Mouse (Mus musculus): ENCODE results near the gene Pacrg. TPM values are rescaled to one million over a fixed set of nuclear protein-coding genes. Genes with fewer than 3 reads are reported as not detected.

Pacrg gene
- polyA plus RNA-seq, 1 experiment from 2014 or later, result 2.1 TPM

DNA sequence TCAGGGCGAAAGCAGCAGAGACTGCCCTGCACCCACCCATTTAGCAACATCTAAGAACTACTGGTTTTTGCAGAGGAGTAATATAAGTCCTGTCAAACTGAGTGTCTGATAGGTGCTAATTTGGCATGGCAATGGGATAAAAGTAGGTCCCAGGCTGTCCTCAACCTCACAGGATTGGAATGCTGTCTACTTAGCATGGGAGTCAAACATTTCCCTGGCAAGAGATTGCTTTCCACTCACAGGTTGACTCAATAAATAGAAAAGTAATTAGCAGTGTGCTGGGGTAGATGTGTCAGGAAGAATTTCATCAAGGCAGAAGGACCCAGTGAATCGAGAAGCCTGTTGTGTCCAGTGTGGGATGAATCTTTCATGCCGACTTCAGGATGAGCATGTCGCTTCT lies 479.4 kb downstream of the Pacrg start:
- Histone ChIP-seq H3K9me3 (no peaks in the 10 kb centered on the region), H3K27me3 (no peaks in the 10 kb centered on the region), H3K27ac (no peak overlapping the region), H3K4me3 (no peak overlapping the region), H3K9ac (no peak overlapping the region), H3K4me2 (no peak overlapping the region), H3K4me1 (no peaks in the 10 kb centered on the region), H3K36me3 (no peaks in the 10 kb centered on the region)
- WGBS, result 67% methylated on average over 4 of the region's 4 CpGs
- no peak for ATAC-seq (ENCODE audit: insufficient number of reproducible peaks, insufficient read depth, low FRiP score, low TSS enrichment, low read depth)

- Histone ChIP-seq H3K4me2 (no peak overlapping the region), H3K4me3 (no peak overlapping the region), H3K36me3 (no peaks in the 10 kb centered on the region), H3K27me3 (no peaks in the 10 kb centered on the region), H3K9me3 (no peaks in the 10 kb centered on the region), H3K27ac (no peak overlapping the region), H3K4me1 (no peaks in the 10 kb centered on the region), H3K9ac (no peak overlapping the region)
- WGBS, result 55% methylated on average over 14 of the region's 14 CpGs
- ATAC-seq (ENCODE audit: insufficient number of reproducible peaks, insufficient read depth, low FRiP score, low TSS enrichment, low read depth), result no peak
Observed at GRCm38 (mm10) chr17:10359466-10359865, 480.6 kb downstream of the Pacrg start.

DNA sequence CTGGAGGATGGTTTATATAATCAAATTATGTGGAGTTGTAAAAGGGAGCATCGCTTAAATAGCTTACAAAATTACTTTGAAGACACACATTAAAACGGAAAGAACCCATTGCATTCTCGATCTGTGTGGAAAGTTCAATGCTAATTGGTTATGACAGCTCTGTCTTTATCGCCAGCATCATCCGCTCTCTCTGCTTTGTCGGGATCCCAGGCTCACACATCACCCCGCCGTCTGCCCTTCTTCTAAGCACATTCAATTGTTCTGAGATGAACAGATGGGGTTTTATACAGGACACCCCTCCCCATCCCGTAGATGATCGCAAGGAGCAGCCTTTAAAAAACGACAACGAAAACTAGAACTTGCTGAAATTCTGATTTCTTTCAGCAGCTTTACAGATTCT lies 482.8 kb downstream of the Pacrg start:
- Histone ChIP-seq H3K9ac (no peak overlapping the region), H3K27ac (no peak overlapping the region), H3K4me2 (no peak overlapping the region), H3K4me3 (no peak overlapping the region), H3K4me1 (no peaks in the 10 kb centered on the region), H3K36me3 (no peaks in the 10 kb centered on the region), H3K27me3 (no peaks in the 10 kb centered on the region), H3K9me3 (no peaks in the 10 kb centered on the region)
- no peak for ATAC-seq (ENCODE audit: insufficient number of reproducible peaks, insufficient read depth, low FRiP score, low TSS enrichment, low read depth)
- 72% methylated on average over 12 of the region's 12 CpGs for WGBS

- Histone ChIP-seq H3K9me3 (no peaks in the 10 kb centered on the region), H3K4me2 (no peak overlapping the region), H3K9ac (no peak overlapping the region), H3K36me3 (no peaks in the 10 kb centered on the region), H3K4me1 (no peaks in the 10 kb centered on the region), H3K4me3 (no peak overlapping the region), H3K27me3 (no peaks in the 10 kb centered on the region), H3K27ac (no peak overlapping the region)
- no peak for ATAC-seq (ENCODE audit: insufficient number of reproducible peaks, insufficient read depth, low FRiP score, low TSS enrichment, low read depth)
- 49% methylated on average over 6 of the region's 6 CpGs for WGBS
Observed at GRCm38 (mm10) chr17:10356294-10356693, 483.8 kb downstream of the Pacrg start.

DNA sequence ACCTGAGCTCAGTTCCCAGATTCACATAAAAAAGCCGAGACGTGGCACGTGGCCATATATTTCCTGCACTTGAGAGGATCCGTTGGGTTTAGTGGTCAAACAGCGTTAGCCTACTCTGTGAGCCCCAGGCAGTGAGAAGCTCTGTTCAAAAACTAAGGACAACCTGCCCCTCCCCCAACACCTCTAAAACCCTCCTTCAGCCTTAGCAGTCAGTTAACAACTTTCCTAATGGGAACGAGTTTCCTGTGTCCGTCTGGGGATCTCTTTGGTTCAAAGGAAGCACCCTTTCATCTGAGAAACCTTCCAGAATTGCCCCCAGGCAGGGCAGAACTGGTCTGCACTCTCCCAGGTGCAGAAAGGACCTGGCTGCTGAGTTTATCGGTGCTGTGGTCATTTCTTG lies 484.4 kb downstream of the Pacrg start:
- no peak for ATAC-seq (ENCODE audit: insufficient number of reproducible peaks, insufficient read depth, low FRiP score, low TSS enrichment, low read depth)
- Histone ChIP-seq H3K4me1 (no peaks in the 10 kb centered on the region), H3K9ac (no peak overlapping the region), H3K4me3 (no peak overlapping the region), H3K27ac (no peak overlapping the region), H3K9me3 (no peaks in the 10 kb centered on the region), H3K27me3 (no peaks in the 10 kb centered on the region), H3K4me2 (no peak overlapping the region), H3K36me3 (no peaks in the 10 kb centered on the region)
- 23% methylated on average over 8 of the region's 8 CpGs for WGBS

Other genes starting within 250 kb of the Pacrg start
- 1.1 and 1.5 TPM in 2 replicates for gene Prkn, start 73 bp upstream of the Pacrg start, polyA plus RNA-seq (2015; fragmentation: Nextera tagmentation; extraction: Ambion mirVana)

All from embryonic facial prominence, embryonic 13.5 days (tissue).